Mouse (Mus musculus) lung, embryonic 16.5 days (tissue): Measurements from ENCODE around the gene Sh3bgrl3. TPM values are rescaled to one million over a fixed set of nuclear protein-coding genes. Genes with fewer than 3 reads are reported as not detected.

Experiments used
- ATAC-seq: fragments of 200-750 bp; cut with Nextera tagmentation; 2 replicates; pipeline ENCODE4 v1.8.0; 2017; ENCODE audit warnings: low read depth, mild to moderate bottlenecking, moderate library complexity
- H3K27ac ChIP-seq: fragments of 300-500 bp; sonication (generic); 2 replicates; pipeline ENCODE4 v1.5.1; 2014; ENCODE audit warnings: mild to moderate bottlenecking, control low read depth, low read length
- H3K27me3 ChIP-seq: fragments of 300-500 bp; sonication (generic); 2 replicates; pipeline ENCODE4 v1.6.1; 2014; ENCODE audit warnings: low read depth, low read length, mixed read lengths; ENCODE audit not compliant: control insufficient read depth, insufficient read depth
- H3K36me3 ChIP-seq: fragments of 300-500 bp; sonication (generic); 2 replicates; pipeline ENCODE4 v1.6.1; 2014; ENCODE audit warnings: low read length; ENCODE audit not compliant: control insufficient read depth, insufficient read depth
- H3K4me1 ChIP-seq: fragments of 300-500 bp; sonication (generic); replicated peaks from 2 replicates; pipeline ENCODE4 v1.6.1; 2014; ENCODE audit warnings: low read length, mixed read lengths; ENCODE audit not compliant: control insufficient read depth, insufficient read depth
- H3K4me2 ChIP-seq: fragments of 300-500 bp; sonication (generic); 2 replicates; pipeline ENCODE4 v1.6.1; 2014; ENCODE audit warnings: low read depth, low read length, control low read depth
- H3K4me3 ChIP-seq: fragments of 300-500 bp; sonication (generic); 2 replicates; pipeline ENCODE4 v1.5.1; 2014; ENCODE audit warnings: mild to moderate bottlenecking, low read length, control low read depth
- H3K9ac ChIP-seq: fragments of 300-500 bp; sonication (generic); 2 replicates; pipeline ENCODE4 v1.6.1; 2014; ENCODE audit warnings: low read length, control low read depth
- H3K9me3 ChIP-seq: fragments of 300-500 bp; sonication (generic); 2 replicates; pipeline ENCODE4 v1.6.1; 2016; ENCODE audit warnings: low read length; ENCODE audit not compliant: control insufficient read depth
- WGBS: fragments of 180-500 bp; shearing (Covaris S2); extraction: QIAGEN DNeasy Blood & Tissue Kit; methylation state at CpG from one replicate; pipeline ENCODE4 v1.1.7; 2014; 5-methylcytosine and 5-hydroxymethylcytosine counted together
- polyA plus RNA-seq: library from polyadenylated mRNA; unstranded; fragments of >200 nt; fragmentation: Nextera tagmentation; extraction: Ambion mirVana; gene quantifications from 2 replicates; pipeline ENCODE4 v1.2.1, GENCODE M21; 2015

Sh3bgrl3 gene
- polyA plus RNA-seq, 1 experiment from 2014 or later = 466 TPM

GRCm38 (mm10) chr4:134094004-134094564 lies 34.5 kb downstream of the Sh3bgrl3 start:
- Histone ChIP-seq H3K9me3 (no peaks in the 10 kb centered on the region), H3K4me2 (no peak overlapping the region), H3K36me3 (no peaks in the 10 kb centered on the region), H3K27ac (no peak overlapping the region), H3K27me3 (no peaks in the 10 kb centered on the region), H3K9ac (no peak overlapping the region), H3K4me1 (no peaks in the 10 kb centered on the region), H3K4me3 (no peak overlapping the region)
- ATAC-seq = no peak
- WGBS = 84% methylated on average over 7 of the region's 7 CpGs

- Histone ChIP-seq H3K9ac (no peak overlapping the region), H3K4me3 (no peak overlapping the region), H3K4me1 (no peaks in the 10 kb centered on the region), H3K27me3 (no peaks in the 10 kb centered on the region), H3K4me2 (no peak overlapping the region), H3K9me3 (no peaks in the 10 kb centered on the region), H3K36me3 (no peaks in the 10 kb centered on the region), H3K27ac (no peak overlapping the region)
- no peak for ATAC-seq
- WGBS = 73% methylated on average over 6 of the region's 6 CpGs
These were observed 36.0 kb downstream of the Sh3bgrl3 start for GRCm38 (mm10) chr4:134092382-134093288.

GRCm38 (mm10) chr4:134091225-134091529 lies 37.4 kb downstream of the Sh3bgrl3 start:
- no peaks in the 10 kb centered on the region for H3K36me3 ChIP-seq
- no peaks in the 10 kb centered on the region for H3K4me1 ChIP-seq
- ATAC-seq = no peak
- no peak overlapping the region for H3K27ac ChIP-seq
- 81% methylated on average over 6 of the region's 6 CpGs for WGBS
- H3K27me3 ChIP-seq = no peaks in the 10 kb centered on the region
- no peak overlapping the region for H3K4me2 ChIP-seq
- H3K9me3 ChIP-seq = no peaks in the 10 kb centered on the region
- H3K9ac ChIP-seq = no peak overlapping the region
- no peak overlapping the region for H3K4me3 ChIP-seq

DNA sequence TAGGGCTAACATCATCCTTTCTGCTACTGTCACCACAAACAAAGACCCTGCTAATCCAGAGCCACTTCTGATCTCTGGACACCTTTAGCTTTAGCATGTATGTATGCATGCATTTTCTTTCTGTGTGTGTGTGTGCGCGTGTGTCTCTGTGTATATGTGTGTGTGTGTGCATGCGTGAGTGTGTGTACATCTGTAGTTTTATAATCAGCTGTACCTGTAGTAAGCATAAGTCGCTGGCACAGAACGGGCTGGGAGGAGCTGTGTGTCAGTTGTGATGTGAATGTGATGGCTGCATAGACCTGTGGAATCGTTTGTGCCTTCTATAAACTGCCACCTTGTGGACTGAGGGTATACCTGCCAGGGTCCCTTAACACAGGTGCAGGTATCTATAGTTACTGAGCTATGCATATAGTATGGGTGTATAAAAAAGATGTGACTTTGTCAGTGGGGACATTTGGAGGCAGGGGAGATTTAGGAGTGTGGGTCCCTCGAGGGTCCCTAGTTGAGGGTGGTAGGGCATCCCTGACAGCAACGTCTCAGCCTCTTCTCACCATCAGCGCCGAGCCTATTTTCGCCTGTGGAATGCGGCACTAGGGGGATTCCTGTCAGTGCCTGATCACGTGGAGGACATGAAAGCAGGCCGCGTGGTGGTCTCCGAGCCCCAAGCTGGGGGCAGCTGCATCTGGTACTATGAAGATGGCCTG lies 37.9 kb downstream of the Sh3bgrl3 start:
- WGBS = 75% methylated on average over 16 of the region's 16 CpGs
- H3K36me3 ChIP-seq = no peaks in the 10 kb centered on the region
- H3K4me1 ChIP-seq = no peaks in the 10 kb centered on the region
- no peak overlapping the region for H3K27ac ChIP-seq
- H3K9ac ChIP-seq = no peak overlapping the region
- H3K4me2 ChIP-seq = no peak overlapping the region
- ATAC-seq = no peak
- H3K27me3 ChIP-seq = no peaks in the 10 kb centered on the region
- H3K9me3 ChIP-seq = no peaks in the 10 kb centered on the region
- H3K4me3 ChIP-seq = no peak overlapping the region

DNA sequence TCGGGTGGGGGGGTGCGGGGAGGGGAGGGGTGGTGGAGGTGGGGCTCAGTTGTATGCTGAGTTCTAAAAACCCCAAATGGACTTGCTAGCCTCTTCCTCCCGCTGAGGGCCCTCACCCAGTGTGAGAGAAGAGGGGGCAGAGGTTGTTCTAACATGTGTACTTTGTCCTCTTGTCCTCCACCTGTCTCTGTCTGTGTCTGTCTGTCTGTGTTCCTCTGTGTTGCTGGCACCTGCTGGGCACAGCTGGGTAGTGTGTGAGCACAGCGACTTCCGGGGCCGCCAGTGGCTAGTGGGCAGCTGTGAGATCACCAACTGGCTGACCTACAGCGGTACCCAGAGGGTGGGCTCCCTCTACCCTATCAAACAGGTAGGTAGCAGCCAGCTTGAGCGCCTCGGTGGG lies 39.6 kb downstream of the Sh3bgrl3 start:
- Histone ChIP-seq H3K4me2 (no peak overlapping the region), H3K9ac (no peak overlapping the region), H3K4me1 (no peaks in the 10 kb centered on the region), H3K27ac (no peak overlapping the region), H3K36me3 (no peaks in the 10 kb centered on the region), H3K27me3 (no peaks in the 10 kb centered on the region), H3K9me3 (no peaks in the 10 kb centered on the region), H3K4me3 (no peak overlapping the region)
- ATAC-seq = no peak
- 76% methylated on average over 9 of the region's 9 CpGs for WGBS

DNA sequence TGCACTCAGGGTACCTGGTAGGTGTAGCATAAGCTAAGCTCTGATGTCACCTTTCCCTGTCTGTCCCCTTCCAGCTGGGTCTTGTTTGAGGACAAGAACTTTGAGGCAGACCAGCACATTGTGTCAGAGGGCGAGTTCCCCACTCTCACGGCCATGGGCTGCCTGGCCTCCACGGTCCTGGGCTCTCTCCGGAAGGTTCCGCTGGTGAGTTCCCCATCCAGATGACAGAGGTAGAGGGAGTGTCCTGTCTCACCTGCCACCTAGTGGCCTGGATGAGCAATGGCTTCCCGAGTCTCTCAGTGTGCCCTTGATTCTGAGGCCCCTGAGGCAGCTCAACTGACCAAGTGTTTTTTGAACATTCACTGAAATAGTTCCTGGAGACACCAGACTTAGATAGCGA lies 41.2 kb downstream of the Sh3bgrl3 start:
- no peaks in the 10 kb centered on the region for H3K9me3 ChIP-seq
- H3K27me3 ChIP-seq = no peaks in the 10 kb centered on the region
- H3K9ac ChIP-seq = no peak overlapping the region
- H3K4me1 ChIP-seq = no peaks in the 10 kb centered on the region
- WGBS = 31% methylated on average over 7 of the region's 7 CpGs
- no peak overlapping the region for H3K4me2 ChIP-seq
- no peak overlapping the region for H3K4me3 ChIP-seq
- no peaks in the 10 kb centered on the region for H3K36me3 ChIP-seq
- no peak overlapping the region for H3K27ac ChIP-seq
- ATAC-seq = peak; percentile 60; the same call in 1 of the 2 replicates

GRCm38 (mm10) chr4:134084999-134085398 lies 43.6 kb downstream of the Sh3bgrl3 start:
- Histone ChIP-seq H3K4me2 (no peak overlapping the region), H3K27me3 (no peaks in the 10 kb centered on the region), H3K9ac (no peak overlapping the region), H3K4me3 (no peak overlapping the region), H3K4me1 (peaks cover 7% of the 10 kb centered on the region; the same call in 1 of the 2 replicates), H3K9me3 (no peaks in the 10 kb centered on the region), H3K36me3 (no peaks in the 10 kb centered on the region), H3K27ac (no peak overlapping the region)
- WGBS = 93% methylated on average over 4 of the region's 4 CpGs
- no peak for ATAC-seq

DNA sequence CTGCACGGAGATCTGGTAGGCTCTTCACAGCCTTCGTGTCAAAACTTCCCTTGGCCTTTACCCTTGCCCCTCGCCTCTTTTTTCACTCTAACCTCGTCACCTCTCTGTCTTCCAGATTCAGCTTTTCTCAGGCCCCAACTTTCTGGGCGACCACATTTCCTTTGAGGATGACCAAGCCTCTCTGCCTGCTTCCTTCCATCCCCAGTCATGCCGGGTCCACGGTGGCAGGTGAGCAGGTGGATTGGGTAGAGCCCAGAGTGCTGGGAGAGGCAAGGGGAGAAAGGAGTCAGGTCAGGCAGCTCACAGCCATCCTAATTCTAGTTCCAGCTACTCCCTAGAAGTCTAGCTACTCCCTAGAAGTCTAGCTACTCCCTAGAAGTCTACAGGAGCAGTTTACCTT lies 46.1 kb downstream of the Sh3bgrl3 start:
- no peak for ATAC-seq
- peak overlapping the region; percentile 57 for H3K4me2 ChIP-seq
- peak overlapping the region; percentile 41 for H3K4me3 ChIP-seq
- H3K27ac ChIP-seq = no peak overlapping the region
- 10% methylated on average over 7 of the region's 7 CpGs for WGBS
- peaks cover 7% of the 10 kb centered on the region; the same call in 1 of the 2 replicates for H3K4me1 ChIP-seq
- peak overlapping the region; percentile 21; the same call in 1 of the 2 replicates for H3K9ac ChIP-seq
- H3K36me3 ChIP-seq = no peaks in the 10 kb centered on the region
- no peaks in the 10 kb centered on the region for H3K9me3 ChIP-seq
- no peaks in the 10 kb centered on the region for H3K27me3 ChIP-seq

GRCm38 (mm10) chr4:134081730-134082386 lies 46.7 kb downstream of the Sh3bgrl3 start:
- 0% methylated on average over 41 of the region's 41 CpGs for WGBS
- no peaks in the 10 kb centered on the region for H3K9me3 ChIP-seq
- peak; percentile 90 for ATAC-seq
- H3K27ac ChIP-seq = no peak overlapping the region
- peak overlapping the region; percentile 57 for H3K4me2 ChIP-seq
- H3K36me3 ChIP-seq = no peaks in the 10 kb centered on the region
- peak overlapping the region; percentile 21 for H3K9ac ChIP-seq
- no peaks in the 10 kb centered on the region for H3K27me3 ChIP-seq
- H3K4me1 ChIP-seq = peaks cover 7% of the 10 kb centered on the region; the same call in 1 of the 2 replicates
- peak overlapping the region; percentile 41 for H3K4me3 ChIP-seq
